Mouse (Mus musculus): Measurements from ENCODE around the gene Map6. TPM values are rescaled to one million over a fixed set of nuclear protein-coding genes. Genes with fewer than 3 reads are reported as not detected.

The Map6 gene
- polyA plus RNA-seq, 1 experiment from 2014 or later: 11.0 TPM

- Histone ChIP-seq H3K4me1 (peaks cover 12% of the 10 kb centered on the region), H3K4me2 (replicated peaks) (no peak overlapping the region), H3K9ac (no peak overlapping the region), H3K36me3 (no peaks in the 10 kb centered on the region), H3K27ac (replicated peaks) (no peak overlapping the region), H3K27me3 (peaks cover 25% of the 10 kb centered on the region), H3K4me3 (replicated peaks) (no peak overlapping the region), H3K9me3 (replicated peaks) (no peaks in the 10 kb centered on the region)
- 38% methylated on average over 2 of the region's 2 CpGs for WGBS
- ATAC-seq (ENCODE audit: insufficient number of reproducible peaks, low FRiP score, low TSS enrichment, low read depth): no peak
These were observed 31.6 kb upstream of the Map6 start for GRCm38 (mm10) chr7:99235657-99236056.

- no peak for ATAC-seq (ENCODE audit: insufficient number of reproducible peaks, low FRiP score, low TSS enrichment, low read depth)
- H3K4me2 ChIP-seq (replicated peaks): no peak overlapping the region
- no peak overlapping the region for H3K27ac ChIP-seq (replicated peaks)
- no peaks in the 10 kb centered on the region for H3K36me3 ChIP-seq
- no peaks in the 10 kb centered on the region for H3K9me3 ChIP-seq (replicated peaks)
- no peak overlapping the region for H3K9ac ChIP-seq
- H3K27me3 ChIP-seq: peaks cover 25% of the 10 kb centered on the region
- H3K4me1 ChIP-seq: peaks cover 12% of the 10 kb centered on the region
- 45% methylated on average over 8 of the region's 8 CpGs for WGBS
- no peak overlapping the region for H3K4me3 ChIP-seq (replicated peaks)
These were observed 30.2 kb upstream of the Map6 start for GRCm38 (mm10) chr7:99236888-99237660.

GRCm38 (mm10) chr7:99238417-99238816, 28.8 kb upstream of the Map6 start, which contains the start of gene Mogat2:
Gene Mogat2, minus strand, starts transcription at chr7:99238619.
- 11% methylated on average over 13 of the region's 13 CpGs for WGBS
- Histone ChIP-seq H3K27ac (replicated peaks) (no peak within 1 kb of the TSS), H3K4me3 (replicated peaks) (no peak within 1 kb of the TSS), H3K9me3 (replicated peaks) (no peaks in the 10 kb centered on the region), H3K9ac (no peak within 1 kb of the TSS), H3K36me3 (no peaks in the 10 kb centered on the region), H3K4me1 (peaks cover 12% of the 10 kb centered on the region), H3K27me3 (peaks cover 25% of the 10 kb centered on the region), H3K4me2 (replicated peaks) (peak within 1 kb of the TSS; percentile 31; the same call in 1 of the 2 replicates)
- ATAC-seq (ENCODE audit: insufficient number of reproducible peaks, low FRiP score, low TSS enrichment, low read depth): peak; percentile 53

DNA sequence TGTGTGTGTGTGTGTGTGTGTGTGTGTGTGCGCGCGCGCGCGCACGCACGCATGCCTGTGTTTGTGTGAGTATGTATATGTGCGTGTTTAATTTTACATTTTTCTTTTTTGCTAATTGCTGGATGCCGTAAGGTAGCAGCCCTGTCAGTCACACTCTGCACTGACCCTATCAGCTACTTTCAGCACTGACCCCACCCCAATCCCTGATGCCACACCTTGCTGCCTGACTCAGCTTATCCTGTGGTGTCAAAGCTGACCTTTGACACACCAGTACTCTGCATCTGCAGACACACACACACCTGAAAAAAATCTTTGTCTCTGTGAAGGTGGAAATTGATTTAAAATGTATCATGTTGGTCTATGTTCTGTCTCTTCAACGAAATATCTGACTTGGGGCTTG, 25.1 kb upstream of the Map6 start:
- Histone ChIP-seq H3K4me1 (peaks cover 6% of the 10 kb centered on the region; the same call in 1 of the 2 replicates), H3K27me3 (peaks cover 23% of the 10 kb centered on the region), H3K9ac (no peak overlapping the region), H3K9me3 (replicated peaks) (no peaks in the 10 kb centered on the region), H3K4me3 (replicated peaks) (no peak overlapping the region), H3K36me3 (no peaks in the 10 kb centered on the region), H3K27ac (replicated peaks) (no peak overlapping the region), H3K4me2 (replicated peaks) (no peak overlapping the region)
- ATAC-seq (ENCODE audit: insufficient number of reproducible peaks, low FRiP score, low TSS enrichment, low read depth): no peak
- WGBS: 93% methylated on average over 11 of the region's 11 CpGs

GRCm38 (mm10) chr7:99248157-99248742, 19.0 kb upstream of the Map6 start:
- Histone ChIP-seq H3K9me3 (replicated peaks) (no peaks in the 10 kb centered on the region), H3K36me3 (no peaks in the 10 kb centered on the region), H3K4me1 (peaks cover 15% of the 10 kb centered on the region), H3K27ac (replicated peaks) (no peak overlapping the region), H3K9ac (no peak overlapping the region), H3K4me3 (replicated peaks) (no peak overlapping the region), H3K4me2 (replicated peaks) (no peak overlapping the region), H3K27me3 (peaks cover 11% of the 10 kb centered on the region; the same call in 1 of the 2 replicates)
- WGBS: 19% methylated on average over 5 of the region's 5 CpGs
- no peak for ATAC-seq (ENCODE audit: insufficient number of reproducible peaks, low FRiP score, low TSS enrichment, low read depth)

DNA sequence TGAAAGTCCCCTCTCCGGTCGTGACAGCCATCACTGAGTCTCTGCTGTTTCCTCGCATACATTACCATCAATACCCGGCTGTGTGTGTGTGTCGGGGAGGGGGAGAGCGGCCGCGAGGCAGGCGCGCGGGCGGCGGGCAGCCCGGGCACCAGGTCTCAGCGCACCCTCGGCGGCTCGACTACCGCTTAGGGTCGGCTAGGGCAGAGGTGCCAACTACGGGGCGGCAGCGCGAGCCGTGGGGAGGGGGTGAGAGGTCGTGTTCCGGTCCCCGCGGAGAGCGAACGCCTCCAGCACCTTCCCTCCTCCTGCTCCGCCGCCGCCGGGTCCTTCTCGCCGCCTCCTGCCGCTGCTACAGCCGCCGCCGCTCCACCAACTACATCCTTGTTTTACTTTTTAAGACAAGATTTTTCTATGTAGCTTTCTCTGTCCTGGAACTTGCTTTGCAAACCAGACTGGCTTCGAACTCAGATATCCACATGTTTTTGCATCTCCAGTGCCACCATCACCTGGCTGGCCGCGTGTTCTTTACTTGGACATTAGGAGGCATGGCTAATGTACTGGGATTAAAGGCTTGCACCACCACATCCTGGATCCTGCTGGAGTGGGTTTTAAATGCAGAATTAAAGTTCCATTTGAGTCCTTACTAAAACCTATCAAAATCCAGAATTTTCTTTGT, 18.2 kb upstream of the Map6 start:
- peak overlapping the region; percentile 82 for H3K4me2 ChIP-seq (replicated peaks)
- no peaks in the 10 kb centered on the region for H3K9me3 ChIP-seq (replicated peaks)
- H3K9ac ChIP-seq: no peak overlapping the region
- peaks cover 11% of the 10 kb centered on the region; the same call in 1 of the 2 replicates for H3K27me3 ChIP-seq
- ATAC-seq (ENCODE audit: insufficient number of reproducible peaks, low FRiP score, low TSS enrichment, low read depth): no peak
- peak overlapping the region; percentile 41 for H3K4me3 ChIP-seq (replicated peaks)
- no peaks in the 10 kb centered on the region for H3K36me3 ChIP-seq
- under 1% methylated on average over 43 of the region's 44 CpGs for WGBS
- H3K27ac ChIP-seq (replicated peaks): no peak overlapping the region
- peaks cover 15% of the 10 kb centered on the region for H3K4me1 ChIP-seq

DNA sequence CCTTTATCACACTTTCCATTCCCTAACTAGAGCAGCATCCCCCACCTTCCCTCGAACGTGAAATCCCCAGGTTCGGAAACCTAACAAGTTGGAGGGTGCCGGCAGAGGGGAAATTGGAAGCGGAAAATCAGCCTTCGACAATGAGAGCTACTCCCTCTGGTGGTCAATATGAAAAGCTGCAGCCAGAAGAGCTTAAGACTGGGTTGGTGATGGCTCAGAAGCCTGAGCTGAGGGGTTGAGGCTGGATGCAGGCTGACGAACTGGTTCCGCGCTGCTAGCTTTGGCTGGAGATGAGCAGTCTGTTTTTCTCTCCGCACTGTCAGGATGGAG, 17.7 kb upstream of the Map6 start:
- Histone ChIP-seq H3K4me3 (replicated peaks) (peak overlapping the region; percentile 41), H3K9ac (no peak overlapping the region)
- ATAC-seq (ENCODE audit: insufficient number of reproducible peaks, low FRiP score, low TSS enrichment, low read depth): peak; percentile 46; the same call in 1 of the 2 replicates

GRCm38 (mm10) chr7:99250386-99250785, 16.9 kb upstream of the Map6 start:
- Histone ChIP-seq H3K27ac (replicated peaks) (no peak overlapping the region), H3K9me3 (replicated peaks) (no peaks in the 10 kb centered on the region), H3K36me3 (no peaks in the 10 kb centered on the region), H3K27me3 (peaks cover 11% of the 10 kb centered on the region; the same call in 1 of the 2 replicates), H3K4me3 (replicated peaks) (no peak overlapping the region), H3K9ac (no peak overlapping the region), H3K4me2 (replicated peaks) (no peak overlapping the region), H3K4me1 (peaks cover 17% of the 10 kb centered on the region)
- no peak for ATAC-seq (ENCODE audit: insufficient number of reproducible peaks, low FRiP score, low TSS enrichment, low read depth)
- WGBS: 34% methylated on average over 9 of the region's 9 CpGs

More for the DNA sequence above, 17.7 kb upstream of the Map6 start:
- H3K4me2 ChIP-seq (replicated peaks): peak overlapping the region; percentile 82
- no peaks in the 10 kb centered on the region for H3K9me3 ChIP-seq (replicated peaks)
- WGBS: 3% methylated on average over 10 of the region's 10 CpGs
- H3K36me3 ChIP-seq: no peaks in the 10 kb centered on the region
- H3K27ac ChIP-seq (replicated peaks): no peak overlapping the region
- H3K27me3 ChIP-seq: peaks cover 11% of the 10 kb centered on the region; the same call in 1 of the 2 replicates
- H3K4me1 ChIP-seq: peaks cover 15% of the 10 kb centered on the region

GRCm38 (mm10) chr7:99255006-99255405, 12.2 kb upstream of the Map6 start:
- no peak overlapping the region for H3K27ac ChIP-seq (replicated peaks)
- 74% methylated on average over 7 of the region's 7 CpGs for WGBS
- no peaks in the 10 kb centered on the region for H3K9me3 ChIP-seq (replicated peaks)
- ATAC-seq (ENCODE audit: insufficient number of reproducible peaks, low FRiP score, low TSS enrichment, low read depth): no peak
- no peak overlapping the region for H3K9ac ChIP-seq
- no peak overlapping the region for H3K4me2 ChIP-seq (replicated peaks)
- 0 out of 2 replicates have a peak, but pooled peaks cover 3% of the 10 kb centered on the region for H3K4me1 ChIP-seq
- no peaks in the 10 kb centered on the region for H3K36me3 ChIP-seq
- H3K27me3 ChIP-seq: peaks cover 5% of the 10 kb centered on the region; the same call in 1 of the 2 replicates
- H3K4me3 ChIP-seq (replicated peaks): no peak overlapping the region

GRCm38 (mm10) chr7:99261900-99262299, 5.3 kb upstream of the Map6 start:
- 35% methylated on average over 3 of the region's 3 CpGs for WGBS
- no peak overlapping the region for H3K4me3 ChIP-seq (replicated peaks)
- H3K27me3 ChIP-seq: peaks cover 19% of the 10 kb centered on the region
- no peaks in the 10 kb centered on the region for H3K4me1 ChIP-seq
- H3K9me3 ChIP-seq (replicated peaks): no peaks in the 10 kb centered on the region
- no peak overlapping the region for H3K27ac ChIP-seq (replicated peaks)
- no peak for ATAC-seq (ENCODE audit: insufficient number of reproducible peaks, low FRiP score, low TSS enrichment, low read depth)
- H3K36me3 ChIP-seq: no peaks in the 10 kb centered on the region
- no peak overlapping the region for H3K4me2 ChIP-seq (replicated peaks)
- H3K9ac ChIP-seq: no peak overlapping the region

DNA sequence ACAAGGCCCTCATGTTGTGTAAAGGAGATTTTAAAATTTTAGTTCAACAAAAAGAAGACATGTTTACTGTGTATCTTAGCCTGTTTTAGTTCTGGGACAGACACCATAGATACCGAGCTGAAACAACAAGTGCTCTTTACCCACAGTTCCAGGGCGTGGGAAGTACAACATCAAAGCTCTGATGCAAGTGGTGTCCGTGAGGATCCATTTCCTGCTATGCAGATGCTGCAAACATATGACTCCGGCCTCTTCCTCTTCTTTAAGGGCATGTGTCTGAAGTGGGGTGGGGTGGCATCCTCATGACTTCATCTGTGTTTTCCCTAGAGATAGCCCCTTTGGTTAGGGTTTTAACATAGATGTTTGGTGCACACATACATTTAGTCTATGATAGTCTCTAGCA, 3.7 kb upstream of the Map6 start:
- no peaks in the 10 kb centered on the region for H3K9me3 ChIP-seq (replicated peaks)
- H3K4me3 ChIP-seq (replicated peaks): no peak overlapping the region
- peaks cover 14% of the 10 kb centered on the region for H3K4me1 ChIP-seq
- no peak overlapping the region for H3K9ac ChIP-seq
- no peak for ATAC-seq (ENCODE audit: insufficient number of reproducible peaks, low FRiP score, low TSS enrichment, low read depth)
- no peak overlapping the region for H3K4me2 ChIP-seq (replicated peaks)
- no peak overlapping the region for H3K27ac ChIP-seq (replicated peaks)
- no peaks in the 10 kb centered on the region for H3K36me3 ChIP-seq
- peaks cover 35% of the 10 kb centered on the region for H3K27me3 ChIP-seq
- 38% methylated on average over 4 of the region's 4 CpGs for WGBS

Measured in embryonic facial prominence, embryonic 15.5 days (tissue).